8 mouse cellular contexts compared by ENCODE assay signal in the genomic region with DNA sequence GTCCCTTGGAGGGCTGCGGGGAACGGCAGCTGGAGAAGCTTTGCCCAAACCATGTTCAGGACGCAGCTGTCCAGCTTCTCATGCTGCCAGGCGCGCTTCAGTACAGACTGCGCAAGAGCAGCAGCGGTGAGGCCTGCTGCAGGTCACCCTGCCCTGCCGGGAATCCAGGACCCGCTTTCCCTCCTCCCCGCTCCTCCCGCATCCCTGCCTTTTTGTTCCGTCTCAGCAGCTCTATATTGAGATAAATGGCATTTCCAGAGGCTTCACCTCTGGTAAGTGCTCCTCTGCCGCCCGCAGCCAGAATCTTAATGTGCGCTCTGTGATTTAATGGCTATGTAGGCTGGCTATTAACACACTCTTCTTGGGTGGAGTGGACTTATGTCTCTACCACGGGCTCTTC. TPM values are rescaled to one million over a fixed set of nuclear protein-coding genes. Genes with fewer than 3 reads are reported as not detected.
DNase-seq lines count a peak whose midpoint lies in the region; ATAC-seq and TF ChIP-seq lines count a peak whose summit lies in the region.

No protein-coding gene starts in this region.

- no peak for ATAC-seq in heart, embryonic 11.5 days (replicated peaks; ENCODE audit: insufficient number of reproducible peaks, low FRiP score, low TSS enrichment)
- ATAC-seq in hindbrain, embryonic 13.5 days (ENCODE audit: low FRiP score) = peak; percentile 84
- no peak for ATAC-seq in liver, postnatal 0 days

- peaks cover 7% of the 10 kb centered on the region for H3K4me1 ChIP-seq in heart, embryonic 11.5 days (ENCODE audit: control insufficient read depth, insufficient read depth, low read length)
- peaks cover 28% of the 10 kb centered on the region for H3K4me1 ChIP-seq in hindbrain, embryonic 13.5 days (replicated peaks)
- no peaks in the 10 kb centered on the region for H3K4me1 ChIP-seq in liver, postnatal 0 days (ENCODE audit: insufficient read depth)

- no peak overlapping the region for H3K27ac ChIP-seq in heart, embryonic 11.5 days (ENCODE audit: low read depth, low read length)
- H3K27ac ChIP-seq in hindbrain, embryonic 13.5 days = peak overlapping the region; percentile 76
- no peak overlapping the region for H3K27ac ChIP-seq in liver, postnatal 0 days (ENCODE audit: low read depth)

- H3K9me3 ChIP-seq in heart, embryonic 11.5 days (replicated peaks; ENCODE audit: control insufficient read depth, low read length) = no peaks in the 10 kb centered on the region
- H3K9me3 ChIP-seq in hindbrain, embryonic 13.5 days = peaks cover 4% of the 10 kb centered on the region; the same call in 1 of the 2 replicates
- 0 out of 2 replicates have a peak, but pooled peaks cover 2% of the 10 kb centered on the region for H3K9me3 ChIP-seq in liver, postnatal 0 days (ENCODE audit: low read length)

- TF ChIP-seq POLR2A in myocyte (IDR thresholded peaks at IDR 0.05; ENCODE audit: insufficient read length, low read depth) = no peak

- no peaks in the 10 kb centered on the region for H3K27me3 ChIP-seq in heart, embryonic 11.5 days (ENCODE audit: control insufficient read depth, insufficient read depth, low read length)
- H3K27me3 ChIP-seq in hindbrain, embryonic 13.5 days = no peaks in the 10 kb centered on the region
- no peaks in the 10 kb centered on the region for H3K27me3 ChIP-seq in myocyte (ENCODE audit: control insufficient read depth, insufficient read depth, insufficient read length)
- no peaks in the 10 kb centered on the region for H3K27me3 ChIP-seq in liver, postnatal 0 days (ENCODE audit: insufficient read depth, low read length)

- no peak for DNase-seq in heart, postnatal 25 days (ENCODE audit: low spot score)
- peak; percentile 61 for DNase-seq in embryo, embryonic 10.5 days (ENCODE audit: low spot score)
- no peak for DNase-seq in layer of hippocampus, postnatal 36 days
- no peak for DNase-seq in liver, postnatal 0 days
- DNase-seq in B cell, adult 2 months = no peak

- TF ChIP-seq CTCF in liver, postnatal 0 days (IDR thresholded peaks at IDR 0.05; ENCODE audit: low read depth) = no peak

- H3ac ChIP-seq in myocyte (ENCODE audit: control insufficient read depth, insufficient read length) = no peak overlapping the region

- peak overlapping the region; percentile 2; the same call in 1 of the 2 replicates for H3K4me2 ChIP-seq in heart, embryonic 11.5 days
- peak overlapping the region; percentile 31 for H3K4me2 ChIP-seq in hindbrain, embryonic 13.5 days
- H3K4me2 ChIP-seq in myocyte (ENCODE audit: low read depth) = no peak overlapping the region
- H3K4me2 ChIP-seq in liver, postnatal 0 days (ENCODE audit: low read depth, low read length) = no peak overlapping the region

- intact Hi-C loops in heart, postnatal 25 days (cut with DNase I) = no loop called here

- no peak overlapping the region for H3K9ac ChIP-seq in heart, embryonic 11.5 days (ENCODE audit: low read depth, low read length)
- peak overlapping the region; percentile 39 for H3K9ac ChIP-seq in hindbrain, embryonic 13.5 days
- no peak overlapping the region for H3K9ac ChIP-seq in liver, postnatal 0 days (replicated peaks)

- no peaks in the 10 kb centered on the region for H3K36me3 ChIP-seq in heart, embryonic 11.5 days (ENCODE audit: control insufficient read depth, insufficient read depth, low read length)
- H3K36me3 ChIP-seq in hindbrain, embryonic 13.5 days = no peaks in the 10 kb centered on the region
- H3K36me3 ChIP-seq in myocyte (ENCODE audit: control insufficient read depth, insufficient read depth) = no peaks in the 10 kb centered on the region
- no peaks in the 10 kb centered on the region for H3K36me3 ChIP-seq in liver, postnatal 0 days (replicated peaks; ENCODE audit: insufficient read depth, low read length)

- no peaks in the 10 kb centered on the region for H3K79me2 ChIP-seq in myocyte (ENCODE audit: control insufficient read depth, insufficient read depth)

- 39% methylated on average over 16 of the region's 16 CpGs for WGBS in heart, embryonic 11.5 days (ENCODE audit: insufficient replicate concordance)
- 24% methylated on average over 16 of the region's 16 CpGs for WGBS in hindbrain, embryonic 13.5 days
- 83% methylated on average over 16 of the region's 16 CpGs for WGBS in liver, postnatal 0 days (ENCODE audit: insufficient replicate concordance)

- no peak for TF ChIP-seq EP300 in liver, postnatal 0 days (IDR thresholded peaks at IDR 0.05; ENCODE audit: low read depth)

- no peak overlapping the region for H3K4me3 ChIP-seq in heart, embryonic 11.5 days (ENCODE audit: low read depth, low read length)
- no peak overlapping the region for H3K4me3 ChIP-seq in hindbrain, embryonic 13.5 days
- no peak overlapping the region for H3K4me3 ChIP-seq in myocyte
- no peak overlapping the region for H3K4me3 ChIP-seq in liver, postnatal 0 days (ENCODE audit: low read depth, low read length)

TF ChIP-seq in myocyte, 11 proteins besides CTCF, POLR2A, EP300 and RAD21:
- TF ChIP-seq USF1 (IDR thresholded peaks at IDR 0.05; ENCODE audit: low read depth) (no peak), TCF3 (IDR thresholded peaks at IDR 0.05; ENCODE audit: insufficient read length, low read depth) (peak; percentile 35), MYOG (IDR thresholded peaks at IDR 0.05; ENCODE audit: control insufficient read depth in 1 of 3, insufficient read depth in 1 of 3, insufficient read length in 2 of 3, low read depth in 2 of 3) (peak in 2 of 3 experiments; percentile 55), MYOD1 (IDR thresholded peaks at IDR 0.05; ENCODE audit: control insufficient read depth in 1 of 3, insufficient read length in 2 of 3, low read depth in 2 of 3) (peak in 2 of 3 experiments; percentile 52 to 67), TCF12 (IDR thresholded peaks at IDR 0.05; ENCODE audit: insufficient read depth, poor library complexity, severe bottlenecking) (no peak), E2F4 (IDR thresholded peaks at IDR 0.05; ENCODE audit: insufficient read depth) (no peak)

RNA-seq across cellular contexts. Expression of a gene that starts 5.5 kb away (rescaled TPM):
- polyA plus RNA-seq in heart, embryonic 11.5 days (2014; fragmentation: Nextera tagmentation; extraction: Ambion mirVana) = 5.2 and 6.4 TPM in 2 replicates
- total RNA-seq in heart, postnatal 25 days (2021) = 10 to 100 TPM; 16.5 to 17.0 TPM
- 9.0 and 11.2 TPM in 2 replicates for polyA plus RNA-seq in hindbrain, embryonic 13.5 days (2015; fragmentation: Nextera tagmentation; extraction: Ambion mirVana)
- polyA plus RNA-seq in myocyte (2012; fragmentation: generic; extraction: Trizol) = 28.8 TPM
- 10 to 100 TPM in 1 of 2 experiments, 1 to 10 TPM in 1; 9.8 to 12.4 TPM for total RNA-seq in layer of hippocampus, postnatal 36 days (2021)
- 68.2 and 69.3 TPM in 2 replicates for polyA plus RNA-seq in liver, postnatal 0 days (2015; fragmentation: Nextera tagmentation; extraction: Ambion mirVana)

Comparison
In these comparisons a context has a peak if more than half of its experiments do, and no peak if none do; other contexts are left out.
1. H3K4me2 ChIP-seq: peak in heart, embryonic 11.5 days (single experiment) and hindbrain, embryonic 13.5 days (single experiment); none in myocyte (single experiment) and liver, postnatal 0 days (single experiment).